Mouse (Mus musculus) neural tube, embryonic 11.5 days (tissue): ENCODE measurements at regions not wholly inside any gene's neighbourhood (a gene's known extent, or its start where the extent isn't known, plus 50 kb on each side); places are given as distances from the start of the nearest gene placed in this dataset.

Experiments
- ATAC-seq: fragments of 200-750 bp; cut with Nextera tagmentation; 2 replicates; pipeline ENCODE4 v1.8.0; 2017; ENCODE audit warnings: moderate number of reproducible peaks, mild to moderate bottlenecking, moderate TSS enrichment, moderate library complexity; ENCODE audit not compliant: insufficient read depth, low FRiP score, low TSS enrichment
- DNase-seq: peaks from one replicate; pipeline ENCODE4 v3.0.0-alpha.2; 2015; ENCODE audit warnings: low spot score
- H3K27ac ChIP-seq: fragments of 300-500 bp; sonication (generic); 2 replicates; pipeline ENCODE4 v1.5.1; 2014; ENCODE audit warnings: low read depth, mild to moderate bottlenecking, low read length
- H3K27me3 ChIP-seq: fragments of 300-500 bp; sonication (generic); 2 replicates; pipeline ENCODE4 v1.6.1; 2014; ENCODE audit warnings: mild to moderate bottlenecking, low read length, mixed read lengths; ENCODE audit not compliant: control insufficient read depth, insufficient read depth
- H3K36me3 ChIP-seq: fragments of 300-500 bp; sonication (generic); 2 replicates; pipeline ENCODE4 v1.6.1; 2014; ENCODE audit warnings: mild to moderate bottlenecking, low read length, moderate library complexity, mixed read lengths; ENCODE audit not compliant: control insufficient read depth, insufficient read depth
- H3K4me1 ChIP-seq: fragments of 300-500 bp; sonication (generic); 2 replicates; pipeline ENCODE4 v1.6.1; 2014; ENCODE audit warnings: low read length, mixed read lengths; ENCODE audit not compliant: control insufficient read depth, insufficient read depth
- H3K4me2 ChIP-seq: fragments of 300-500 bp; sonication (generic); 2 replicates; pipeline ENCODE4 v1.6.1; 2014; ENCODE audit warnings: low read depth, mild to moderate bottlenecking, moderate library complexity
- H3K4me3 ChIP-seq: fragments of 300-500 bp; sonication (generic); 2 replicates; pipeline ENCODE4 v1.5.1; 2014; ENCODE audit warnings: low read depth, low read length
- H3K9ac ChIP-seq: fragments of 300-500 bp; sonication (generic); 2 replicates; pipeline ENCODE4 v1.6.1; 2014; ENCODE audit warnings: mild to moderate bottlenecking, low read length
- H3K9me3 ChIP-seq: fragments of 300-500 bp; sonication (generic); 2 replicates; pipeline ENCODE4 v1.6.1; 2016; ENCODE audit warnings: low read length; ENCODE audit not compliant: control insufficient read depth
- WGBS: fragments of 180-500 bp; shearing (Covaris S2); extraction: QIAGEN DNeasy Blood & Tissue Kit; methylation state at CpG from one replicate; pipeline ENCODE4 v1.1.7; 2014; 5-methylcytosine and 5-hydroxymethylcytosine counted together

- ATAC-seq (no peak), DNase-seq (no peak)
- H3K4me1 ChIP-seq: no peaks in the 10 kb centered on the region
- H3K4me3 ChIP-seq: no peak overlapping the region
- H3K27me3 ChIP-seq: no peaks in the 10 kb centered on the region
- no peaks in the 10 kb centered on the region for H3K9me3 ChIP-seq
- no peak overlapping the region for H3K4me2 ChIP-seq
- 91% methylated on average over 2 of the region's 2 CpGs for WGBS
- H3K27ac ChIP-seq: no peak overlapping the region
- H3K36me3 ChIP-seq: no peaks in the 10 kb centered on the region
- H3K9ac ChIP-seq: no peak overlapping the region
These were observed 80.5 kb upstream of the Arhgap28 start for GRCm38 (mm10) chr17:68084446-68084845.

- H3K27me3 ChIP-seq: no peaks in the 10 kb centered on the region
- no peak for ATAC-seq
These were observed 83.2 kb upstream of the Arhgap28 start for GRCm38 (mm10) chr17:68087149-68087548.

GRCm38 (mm10) chr17:68089179-68089578 lies 85.3 kb upstream of the Arhgap28 start:
- no peaks in the 10 kb centered on the region for H3K36me3 ChIP-seq
- H3K27ac ChIP-seq: no peak overlapping the region
- no peak overlapping the region for H3K9ac ChIP-seq
- 100% methylated on average over 1 of the region's 1 CpGs for WGBS
- no peaks in the 10 kb centered on the region for H3K4me1 ChIP-seq
- H3K4me2 ChIP-seq: no peak overlapping the region
- H3K9me3 ChIP-seq: no peaks in the 10 kb centered on the region
- ATAC-seq (no peak), DNase-seq (no peak)
- H3K27me3 ChIP-seq: no peaks in the 10 kb centered on the region
- no peak overlapping the region for H3K4me3 ChIP-seq

More at GRCm38 (mm10) chr17:68087149-68087548, 83.2 kb upstream of the Arhgap28 start:
- H3K36me3 ChIP-seq: no peaks in the 10 kb centered on the region
- H3K4me2 ChIP-seq: no peak overlapping the region
- H3K4me1 ChIP-seq: no peaks in the 10 kb centered on the region
- no peak overlapping the region for H3K27ac ChIP-seq
- 79% methylated on average over 1 of the region's 1 CpGs for WGBS
- no peak overlapping the region for H3K9ac ChIP-seq
- no peaks in the 10 kb centered on the region for H3K9me3 ChIP-seq
- no peak for DNase-seq
- no peak overlapping the region for H3K4me3 ChIP-seq

- H3K9ac ChIP-seq: no peak overlapping the region
- no peak overlapping the region for H3K27ac ChIP-seq
- no peak overlapping the region for H3K4me3 ChIP-seq
- H3K27me3 ChIP-seq: no peaks in the 10 kb centered on the region
- no peaks in the 10 kb centered on the region for H3K4me1 ChIP-seq
- DNase-seq: no peak
- no peaks in the 10 kb centered on the region for H3K36me3 ChIP-seq
- no peak overlapping the region for H3K4me2 ChIP-seq
- 72% methylated on average over 1 of the region's 1 CpGs for WGBS
- no peaks in the 10 kb centered on the region for H3K9me3 ChIP-seq
- no peak for ATAC-seq
These were observed 85.9 kb upstream of the Arhgap28 start for GRCm38 (mm10) chr17:68089830-68090229.

- 56% methylated on average over 2 of the region's 2 CpGs for WGBS
- Histone ChIP-seq H3K4me2 (no peak overlapping the region), H3K36me3 (no peaks in the 10 kb centered on the region), H3K4me1 (no peaks in the 10 kb centered on the region), H3K9ac (no peak overlapping the region), H3K27me3 (no peaks in the 10 kb centered on the region), H3K9me3 (no peaks in the 10 kb centered on the region), H3K27ac (no peak overlapping the region), H3K4me3 (no peak overlapping the region)
- DNase-seq (no peak), ATAC-seq (no peak)
These were observed 93.1 kb upstream of the Arhgap28 start for GRCm38 (mm10) chr17:68096982-68097381.

GRCm38 (mm10) chr17:68097436-68097835 lies 93.5 kb upstream of the Arhgap28 start:
- no peak overlapping the region for H3K9ac ChIP-seq
- ATAC-seq: no peak
- H3K9me3 ChIP-seq: no peaks in the 10 kb centered on the region
- no peaks in the 10 kb centered on the region for H3K4me1 ChIP-seq
- WGBS: 90% methylated on average over 6 of the region's 6 CpGs
- no peaks in the 10 kb centered on the region for H3K27me3 ChIP-seq
- no peak overlapping the region for H3K4me3 ChIP-seq
- no peak for DNase-seq
- no peaks in the 10 kb centered on the region for H3K36me3 ChIP-seq
- no peak overlapping the region for H3K4me2 ChIP-seq
- no peak overlapping the region for H3K27ac ChIP-seq

GRCm38 (mm10) chr17:68100093-68100492 lies 96.2 kb upstream of the Arhgap28 start:
- Histone ChIP-seq H3K27me3 (no peaks in the 10 kb centered on the region), H3K4me1 (no peaks in the 10 kb centered on the region), H3K27ac (no peak overlapping the region), H3K9ac (no peak overlapping the region), H3K36me3 (no peaks in the 10 kb centered on the region), H3K4me2 (no peak overlapping the region), H3K9me3 (no peaks in the 10 kb centered on the region), H3K4me3 (no peak overlapping the region)
- ATAC-seq (no peak), DNase-seq (no peak)
- 71% methylated on average over 2 of the region's 2 CpGs for WGBS

GRCm38 (mm10) chr17:68103346-68103745 lies 99.4 kb upstream of the Arhgap28 start:
- Histone ChIP-seq H3K4me3 (no peak overlapping the region), H3K27ac (no peak overlapping the region), H3K4me1 (no peaks in the 10 kb centered on the region), H3K9ac (no peak overlapping the region), H3K9me3 (no peaks in the 10 kb centered on the region), H3K27me3 (no peaks in the 10 kb centered on the region), H3K36me3 (no peaks in the 10 kb centered on the region), H3K4me2 (no peak overlapping the region)
- 81% methylated on average over 6 of the region's 6 CpGs for WGBS
- DNase-seq (no peak), ATAC-seq (no peak)

GRCm38 (mm10) chr17:68106366-68106765 lies 102.4 kb upstream of the Arhgap28 start:
- no peak for ATAC-seq
- WGBS: 65% methylated on average over 8 of the region's 8 CpGs
- no peak overlapping the region for H3K4me2 ChIP-seq
- H3K27me3 ChIP-seq: no peaks in the 10 kb centered on the region
- no peak overlapping the region for H3K9ac ChIP-seq
- no peaks in the 10 kb centered on the region for H3K4me1 ChIP-seq
- H3K4me3 ChIP-seq: no peak overlapping the region
- no peak overlapping the region for H3K27ac ChIP-seq
- no peak for DNase-seq
- H3K36me3 ChIP-seq: no peaks in the 10 kb centered on the region
- H3K9me3 ChIP-seq: no peaks in the 10 kb centered on the region
